8 mouse cellular contexts compared by ENCODE assay signal in genomic region chr9:110205526-110206404, GRCm38 (mm10). TPM values are rescaled to one million over a fixed set of nuclear protein-coding genes. Genes with fewer than 3 reads are reported as not detected.
DNase-seq lines count a peak whose midpoint lies in the region; ATAC-seq lines count a peak whose summit lies in the region.

No protein-coding gene starts in this region.

- peaks cover 7% of the 10 kb centered on the region; the same call in 1 of the 2 replicates for H3K4me1 ChIP-seq in heart, embryonic 11.5 days (ENCODE audit: control insufficient read depth, insufficient read depth, low read length)
- peaks cover 32% of the 10 kb centered on the region for H3K4me1 ChIP-seq in forebrain, embryonic 15.5 days
- peaks cover 6% of the 10 kb centered on the region; the same call in 1 of the 2 replicates for H3K4me1 ChIP-seq in neural tube, embryonic 11.5 days (ENCODE audit: control insufficient read depth, insufficient read depth, low read length)

- no peak overlapping the region for H3K9ac ChIP-seq in heart, embryonic 11.5 days (ENCODE audit: low read depth, low read length)
- H3K9ac ChIP-seq in forebrain, embryonic 15.5 days (replicated peaks): no peak overlapping the region
- H3K9ac ChIP-seq in neural tube, embryonic 11.5 days (ENCODE audit: low read length): no peak overlapping the region

- WGBS in heart, embryonic 11.5 days (ENCODE audit: insufficient replicate concordance): 61% methylated on average over 15 of the region's 15 CpGs
- 8% methylated on average over 15 of the region's 15 CpGs for WGBS in forebrain, embryonic 15.5 days
- WGBS in neural tube, embryonic 11.5 days: 44% methylated on average over 15 of the region's 15 CpGs

- DNase-seq in heart, postnatal 36 days: no peak
- DNase-seq in layer of hippocampus, postnatal 36 days: peak; percentile 61 to 63
- DNase-seq in neural tube, embryonic 11.5 days (ENCODE audit: low spot score): peak; percentile 61
- no peak for DNase-seq in c-Kit-positive CD71-positive TER-119-positive erythroid progenitor cells, embryonic 14.5 days (ENCODE audit: low spot score)
- no peak for DNase-seq in heart, adult 18-20 months

- H3K9me3 ChIP-seq in heart, embryonic 11.5 days (replicated peaks; ENCODE audit: control insufficient read depth, low read length): no peaks in the 10 kb centered on the region
- H3K9me3 ChIP-seq in forebrain, embryonic 15.5 days: no peaks in the 10 kb centered on the region
- no peaks in the 10 kb centered on the region for H3K9me3 ChIP-seq in neural tube, embryonic 11.5 days (ENCODE audit: control insufficient read depth, low read length)

- ATAC-seq in heart, embryonic 11.5 days (replicated peaks; ENCODE audit: insufficient number of reproducible peaks, low FRiP score, low TSS enrichment): 0 out of 2 replicates have a peak, but pooled peaks have one; percentile 49
- peak; percentile 96 for ATAC-seq in forebrain, embryonic 15.5 days (replicated peaks)
- peak; percentile 87 for ATAC-seq in neural tube, embryonic 11.5 days (ENCODE audit: insufficient read depth, low FRiP score, low TSS enrichment)
- ATAC-seq in erythroid progenitor cell, adult 5-6 weeks (replicated peaks; ENCODE audit: low FRiP score, poor library complexity, severe bottlenecking): no peak

- no peak overlapping the region; the same call in 1 of the 2 replicates for H3K4me2 ChIP-seq in heart, embryonic 11.5 days
- no peak overlapping the region for H3K4me2 ChIP-seq in forebrain, embryonic 15.5 days (replicated peaks)
- no peak overlapping the region for H3K4me2 ChIP-seq in neural tube, embryonic 11.5 days (ENCODE audit: low read depth)

- no peak overlapping the region for H3K4me3 ChIP-seq in heart, embryonic 11.5 days (ENCODE audit: low read depth, low read length)
- no peak overlapping the region for H3K4me3 ChIP-seq in forebrain, embryonic 15.5 days
- no peak overlapping the region for H3K4me3 ChIP-seq in neural tube, embryonic 11.5 days (ENCODE audit: low read depth, low read length)

- H3K27me3 ChIP-seq in heart, embryonic 11.5 days (ENCODE audit: control insufficient read depth, insufficient read depth, low read length): no peaks in the 10 kb centered on the region
- H3K27me3 ChIP-seq in forebrain, embryonic 15.5 days: no peaks in the 10 kb centered on the region
- no peaks in the 10 kb centered on the region for H3K27me3 ChIP-seq in neural tube, embryonic 11.5 days (ENCODE audit: control insufficient read depth, insufficient read depth, low read length)

- intact Hi-C loops in heart, postnatal 36 days (cut with DNase I): no loop called here

- peak overlapping the region; percentile 36; the same call in 1 of the 2 replicates for H3K27ac ChIP-seq in heart, embryonic 11.5 days (ENCODE audit: low read depth, low read length)
- H3K27ac ChIP-seq in forebrain, embryonic 15.5 days (replicated peaks): peak overlapping the region; percentile 88
- H3K27ac ChIP-seq in neural tube, embryonic 11.5 days (ENCODE audit: low read depth, low read length): peak overlapping the region; percentile 68

- H3K36me3 ChIP-seq in heart, embryonic 11.5 days (ENCODE audit: control insufficient read depth, insufficient read depth, low read length): peaks cover 27% of the 10 kb centered on the region
- H3K36me3 ChIP-seq in forebrain, embryonic 15.5 days: peaks cover 75% of the 10 kb centered on the region
- peaks cover 14% of the 10 kb centered on the region for H3K36me3 ChIP-seq in neural tube, embryonic 11.5 days (ENCODE audit: control insufficient read depth, insufficient read depth, low read length)

RNA-seq across cellular contexts. Expression of gene Cspg5, which starts 37.8 kb away (rescaled TPM):
- polyA plus RNA-seq in heart, embryonic 11.5 days (2014; fragmentation: Nextera tagmentation; extraction: Ambion mirVana): 0.66 and 1.3 TPM in 2 replicates
- total RNA-seq in heart, postnatal 36 days (2021): under 1 TPM; 0.14 to 0.25 TPM
- polyA plus RNA-seq in forebrain, embryonic 15.5 days (2015; fragmentation: Nextera tagmentation; extraction: Ambion mirVana): 84.5 and 90.8 TPM in 2 replicates
- total RNA-seq in layer of hippocampus, postnatal 36 days (2021): 100 to 1,000 TPM; 274 to 279 TPM
- 19.6 and 21.3 TPM in 2 replicates for polyA plus RNA-seq in neural tube, embryonic 11.5 days (2014; fragmentation: Nextera tagmentation; extraction: Ambion mirVana)
- total RNA-seq in erythroid progenitor cell, adult 5-6 weeks (2015; ENCODE audit: low replicate concordance): not detected in 2 replicates
- total RNA-seq in erythroid progenitor cell, adult 5-6 weeks (2017; ENCODE audit: low replicate concordance): under 0.01 TPM in 1 of 2 replicates, not detected in the other
- under 1 TPM in 1 of 2 experiments, not detected in 1; 0.39 TPM for total RNA-seq in heart, adult 18-20 months (2021)

Comparison
In these comparisons a context has a peak if more than half of its experiments do, and no peak if none do; other contexts are left out.
1. H3K27ac ChIP-seq: peak in every context shown above with its lines; median percentile 88 in forebrain, embryonic 15.5 days; 68 in neural tube, embryonic 11.5 days; 36 in heart, embryonic 11.5 days.
2. DNase-seq: peak in layer of hippocampus, postnatal 36 days (2 of 2) and neural tube, embryonic 11.5 days (single experiment); none in heart, postnatal 36 days (0 of 2), c-Kit-positive CD71-positive TER-119-positive erythroid progenitor cells, embryonic 14.5 days (single experiment) and heart, adult 18-20 months (0 of 2).
3. RNA of gene Cspg5, which starts 37.8 kb away (total RNA-seq): 274 to 279 TPM in layer of hippocampus, postnatal 36 days; 0.39 TPM in heart, adult 18-20 months, 0.14 to 0.25 TPM in heart, postnatal 36 days and under 0.01 TPM in erythroid progenitor cell, adult 5-6 weeks; every median in the first group is over 100 times any median in the second.